Mouse (Mus musculus) E14TG2a.4 (cell line): ENCODE data around the gene Psip1.

Source experiments
- CTCF ChIP-seq: conservative IDR thresholded peaks from 2 replicates; pipeline ENCODE4 v1.5.1; 2014; ENCODE audit warnings: low read length
- POU5F1 ChIP-seq: IDR thresholded peaks from 2 replicates; pipeline ENCODE4 v1.6.1; 2014; ENCODE audit warnings: low read length, borderline replicate concordance

GRCm38 (mm10) chr4:83414241-83414824 lies 71.9 kb downstream of the Psip1 start:
- TF ChIP-seq CTCF (no peak), POU5F1 (no peak)
